Mouse (Mus musculus): ENCODE results near the gene Olfr459. TPM values are rescaled to one million over a fixed set of nuclear protein-coding genes. Genes with fewer than 3 reads are reported as not detected.

The Olfr459 gene
- total RNA-seq, 2 experiments from 2014 or later: not detected

Other genes starting within 250 kb of the Olfr459 start
- not detected in 2 replicates for gene Ephb6, start 169.7 kb downstream of the Olfr459 start, total RNA-seq (2015; ENCODE audit: low replicate concordance)
- gene Ephb6, start 169.7 kb downstream of the Olfr459 start, total RNA-seq (2017; ENCODE audit: low replicate concordance): not detected in 2 replicates
- gene Trpv6, start 138.8 kb downstream of the Olfr459 start, total RNA-seq (2015; ENCODE audit: low replicate concordance): not detected in 2 replicates
- gene Trpv6, start 138.8 kb downstream of the Olfr459 start, total RNA-seq (2017; ENCODE audit: low replicate concordance): not detected in 2 replicates
- gene Trpv5, start 94.4 kb downstream of the Olfr459 start, total RNA-seq (2015; ENCODE audit: low replicate concordance): 1.1 and 4.2 TPM in 2 replicates
- 1.9 and 2.6 TPM in 2 replicates for gene Trpv5, start 94.4 kb downstream of the Olfr459 start, total RNA-seq (2017; ENCODE audit: low replicate concordance)
- not detected in 2 replicates for gene Llcfc1, start 90.7 kb downstream of the Olfr459 start, total RNA-seq (2015; ENCODE audit: low replicate concordance)
- gene Llcfc1, start 90.7 kb downstream of the Olfr459 start, total RNA-seq (2017; ENCODE audit: low replicate concordance): not detected in 2 replicates
- gene Kel, start 70.8 kb downstream of the Olfr459 start, total RNA-seq (2015; ENCODE audit: low replicate concordance): 2,964 and 2,966 TPM in 2 replicates
- gene Kel, start 70.8 kb downstream of the Olfr459 start, total RNA-seq (2017; ENCODE audit: low replicate concordance): 871 and 1,033 TPM in 2 replicates
- not detected in 2 replicates for gene Pip, start 72.4 kb upstream of the Olfr459 start, total RNA-seq (2015; ENCODE audit: low replicate concordance)
- not detected in 2 replicates for gene Pip, start 72.4 kb upstream of the Olfr459 start, total RNA-seq (2017; ENCODE audit: low replicate concordance)
- not detected in 2 replicates for gene Sval2, start 77.8 kb upstream of the Olfr459 start, total RNA-seq (2015; ENCODE audit: low replicate concordance)
- gene Sval2, start 77.8 kb upstream of the Olfr459 start, total RNA-seq (2017; ENCODE audit: low replicate concordance): not detected in 2 replicates
- gene Sval1, start 176.5 kb upstream of the Olfr459 start, total RNA-seq (2015; ENCODE audit: low replicate concordance): not detected in 2 replicates
- not detected in 2 replicates for gene Sval1, start 176.5 kb upstream of the Olfr459 start, total RNA-seq (2017; ENCODE audit: low replicate concordance)
- gene Sval3, start 193.0 kb upstream of the Olfr459 start, total RNA-seq (2015; ENCODE audit: low replicate concordance): not detected in 2 replicates
- not detected in 2 replicates for gene Sval3, start 193.0 kb upstream of the Olfr459 start, total RNA-seq (2017; ENCODE audit: low replicate concordance)